Mouse (Mus musculus) embryo, embryonic 10 days (tissue): Measurements from ENCODE around the gene Gm428.
"Not testable (repeated sequence)": the region's sequence is repeated elsewhere in the genome, so short reads cannot be mapped to it uniquely, and the experiment has no call there.

ENCODE experiments used
- DNase-seq: peaks from one replicate; pipeline ENCODE4 v3.0.0-alpha.2; 2015; ENCODE audit warnings: low spot score

Gene Gm428

GRCm38 (mm10) chr4:73683216-73683615, at the start of gene Gm428:
Gene Gm428, plus strand, starts transcription at chr4:73683516.
- DNase-seq, result not testable (repeated sequence)

DNA sequence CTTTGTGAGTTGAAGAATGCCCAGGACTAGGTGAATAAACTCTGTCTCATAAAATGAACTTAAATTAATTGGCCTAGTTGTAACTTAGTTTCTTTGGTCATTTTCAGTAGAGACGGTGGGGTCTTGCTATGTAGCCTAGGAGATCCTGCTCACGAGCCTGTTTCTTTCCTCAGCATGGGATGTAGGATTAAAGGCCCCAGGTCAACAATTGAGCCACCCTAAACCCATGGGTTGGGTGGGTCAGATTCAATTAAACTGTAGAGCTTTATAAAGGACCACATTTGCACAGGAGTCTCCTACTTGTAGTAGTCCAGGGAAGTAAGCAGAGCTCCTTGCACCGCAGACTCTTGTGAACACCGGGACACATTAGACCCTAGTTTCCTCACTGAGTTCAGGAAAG, 45.5 kb upstream of the Gm428 start, which contains the start of gene Gm11236:
Gm11236 (plus strand) TSS at position 301 of the 400 bp plus-strand sequence.
- not testable (repeated sequence) for DNase-seq

GRCm38 (mm10) chr4:73661864-73662263, 21.5 kb upstream of the Gm428 start:
- not testable (repeated sequence) for DNase-seq

- DNase-seq, result not testable (repeated sequence)
Observed at GRCm38 (mm10) chr4:73668054-73668453, 15.3 kb upstream of the Gm428 start, which contains the start of gene Gm11239. Gene Gm11239, plus strand, starts transcription at chr4:73668354.

GRCm38 (mm10) chr4:73718761-73719160, 35.4 kb downstream of the Gm428 start:
- no peak for DNase-seq

DNA sequence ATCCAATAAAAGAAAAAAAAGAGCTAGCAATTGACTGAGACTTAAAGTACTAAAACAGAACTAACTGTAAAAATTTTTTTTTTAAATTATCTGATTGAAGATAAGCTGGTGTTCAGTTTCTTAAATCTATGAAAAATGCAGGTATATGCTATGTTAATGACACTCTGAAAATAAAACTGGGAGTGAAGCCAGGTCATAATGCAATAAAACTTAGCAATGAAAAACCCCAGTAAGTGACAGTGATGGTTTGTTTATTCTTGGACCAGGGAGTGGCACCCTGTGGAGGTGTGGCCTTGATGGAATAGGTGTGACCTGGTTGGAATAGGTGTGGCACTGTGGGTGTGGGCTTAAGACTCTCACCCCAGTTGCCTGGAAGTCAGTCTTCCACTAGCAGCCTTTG, 36.5 kb downstream of the Gm428 start:
- no peak for DNase-seq
